Mouse (Mus musculus) megakaryocyte, embryonic 14.5 days (primary cell): ENCODE data around the gene Hat1.

Experiments
- FLI1 ChIP-seq: IDR thresholded peaks from 2 replicates; pipeline ENCODE4 v1.6.1; 2012; ENCODE audit warnings: low read length, inconsistent platforms, mixed read lengths
- GATA1 ChIP-seq: IDR thresholded peaks from 3 replicates; pipeline ENCODE4 v1.6.1; 2012; ENCODE audit warnings: mixed read lengths, low read length, inconsistent platforms, borderline replicate concordance

DNA sequence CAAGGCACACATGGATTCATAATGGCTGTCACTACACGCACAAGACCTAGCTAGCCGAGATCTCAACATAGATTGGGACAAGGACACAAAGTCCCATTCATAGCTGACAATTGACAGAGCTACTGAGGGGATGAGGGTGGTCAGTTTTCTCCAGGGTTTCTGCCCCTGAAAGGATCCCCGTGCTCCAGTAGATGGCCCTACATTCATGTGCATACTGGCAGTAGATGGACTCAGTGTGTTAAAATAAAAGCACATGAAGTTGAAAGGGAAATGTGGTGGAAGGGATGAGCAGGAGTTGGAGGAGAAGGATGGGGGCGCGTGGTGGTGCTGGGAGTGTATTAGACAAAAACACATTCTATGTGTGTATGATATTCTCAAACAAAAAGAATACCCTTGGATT lies 63.0 kb downstream of the Hat1 start:
- no peak for TF ChIP-seq GATA1
- no peak for TF ChIP-seq FLI1
